Mouse (Mus musculus): Measurements from ENCODE around the gene Olfr1497. TPM values are rescaled to one million over a fixed set of nuclear protein-coding genes. Genes with fewer than 3 reads are reported as not detected.
"Not testable (repeated sequence)": the region's sequence is repeated elsewhere in the genome, so short reads cannot be mapped to it uniquely, and the experiment has no call there.

The Olfr1497 gene
- not detected in 2 replicates for polyA plus RNA-seq (2014; fragmentation: Nextera tagmentation; extraction: Ambion mirVana)

DNA sequence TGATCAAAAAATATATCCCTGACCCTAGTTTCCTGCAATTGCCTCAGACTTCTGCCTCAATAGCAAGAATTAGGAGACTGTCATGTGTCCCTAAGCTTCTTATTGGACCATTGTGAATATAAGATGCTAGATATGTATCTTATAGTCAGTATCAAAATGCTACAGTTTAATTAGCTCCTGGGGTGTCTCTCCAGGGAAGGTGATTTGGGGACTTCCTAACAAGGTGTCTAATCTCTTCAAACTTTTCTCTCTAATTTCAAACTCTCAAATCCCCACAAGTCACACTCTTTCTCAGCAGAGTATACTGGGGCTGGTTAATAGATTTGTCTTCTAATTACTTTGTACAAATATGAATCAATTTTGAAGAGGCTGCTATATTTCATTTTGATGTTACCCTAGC, at the start of gene Olfr1497:
Gene Olfr1497, minus strand, starts transcription at position 101 of the 400 bp plus-strand sequence.
- Histone ChIP-seq H3K4me3 (ENCODE audit: low read depth, low read length) (no peak within 1 kb of the TSS), H3K9ac (ENCODE audit: low read depth, low read length) (no peak within 1 kb of the TSS), H3K36me3 (ENCODE audit: control insufficient read depth, insufficient read depth, low read length) (no peaks in the 10 kb centered on the region), H3K4me2 (replicated peaks; ENCODE audit: low read depth, low read length) (no peak within 1 kb of the TSS), H3K4me1 (replicated peaks; ENCODE audit: control insufficient read depth, insufficient read depth, low read length) (no peaks in the 10 kb centered on the region), H3K27ac (ENCODE audit: low read depth, low read length) (no peak within 1 kb of the TSS), H3K9me3 (ENCODE audit: control insufficient read depth, low read length) (no peaks in the 10 kb centered on the region), H3K27me3 (ENCODE audit: control insufficient read depth, insufficient read depth, low read length) (no peaks in the 10 kb centered on the region)
- DNase-seq (ENCODE audit: low spot score), result no peak
- ATAC-seq (ENCODE audit: low FRiP score), result no peak

DNA sequence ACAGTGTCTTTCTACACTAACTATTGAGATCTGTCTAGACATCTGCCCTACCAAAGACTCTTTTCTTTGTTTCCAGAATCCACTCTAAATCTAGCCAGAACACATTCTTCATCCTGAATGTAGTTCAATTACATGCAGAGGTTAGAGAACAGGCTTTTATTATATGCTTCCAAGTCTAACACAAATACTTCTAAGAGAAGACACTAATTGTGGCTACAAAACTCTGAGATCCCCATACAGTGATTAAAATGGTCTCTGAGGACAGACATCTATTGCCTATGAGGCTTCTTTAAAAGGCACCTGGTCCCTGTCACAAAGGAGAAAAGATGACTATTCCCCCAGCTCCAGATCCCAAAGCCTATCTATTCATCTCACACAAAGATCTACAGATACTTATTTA, 32.4 kb upstream of the Olfr1497 start, which contains the start of gene Olfr1500:
Gene Olfr1500, minus strand, starts transcription at position 101 of the 400 bp plus-strand sequence.
- no peak for DNase-seq (ENCODE audit: low spot score)
- ATAC-seq (ENCODE audit: low FRiP score), result no peak
- Histone ChIP-seq H3K27ac (ENCODE audit: low read depth, low read length) (no peak within 1 kb of the TSS), H3K4me1 (replicated peaks; ENCODE audit: control insufficient read depth, insufficient read depth, low read length) (no peaks in the 10 kb centered on the region), H3K4me2 (replicated peaks; ENCODE audit: low read depth, low read length) (no peak within 1 kb of the TSS), H3K36me3 (ENCODE audit: control insufficient read depth, insufficient read depth, low read length) (no peaks in the 10 kb centered on the region), H3K4me3 (ENCODE audit: low read depth, low read length) (no peak within 1 kb of the TSS), H3K27me3 (ENCODE audit: control insufficient read depth, insufficient read depth, low read length) (no peaks in the 10 kb centered on the region), H3K9ac (ENCODE audit: low read depth, low read length) (no peak within 1 kb of the TSS), H3K9me3 (ENCODE audit: control insufficient read depth, low read length) (no peaks in the 10 kb centered on the region)

DNA sequence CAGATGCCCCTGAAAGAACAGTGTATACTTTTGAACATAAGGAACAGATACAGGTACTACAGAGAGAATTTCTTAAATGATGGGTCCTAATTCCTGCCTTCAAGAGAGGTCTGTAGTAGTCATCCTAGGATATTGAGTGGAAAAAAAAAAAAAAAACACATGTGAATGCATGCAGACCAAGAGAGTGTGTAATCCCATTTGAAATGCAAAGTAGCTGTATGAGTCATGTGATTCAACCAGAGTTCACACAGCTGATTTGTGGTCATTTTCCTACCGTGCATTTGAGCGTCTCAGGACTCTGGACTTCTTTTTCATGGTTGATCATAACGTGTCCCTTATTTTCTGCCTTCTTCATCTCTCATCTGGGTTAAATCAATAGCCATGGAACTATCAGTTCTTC, 30.4 kb upstream of the Olfr1497 start:
- ATAC-seq (ENCODE audit: low FRiP score) (no peak), DNase-seq (ENCODE audit: low spot score) (no peak)
- Histone ChIP-seq H3K9me3 (ENCODE audit: control insufficient read depth, low read length) (no peaks in the 10 kb centered on the region), H3K4me3 (ENCODE audit: low read depth, low read length) (no peak overlapping the region), H3K36me3 (ENCODE audit: control insufficient read depth, insufficient read depth, low read length) (no peaks in the 10 kb centered on the region), H3K9ac (ENCODE audit: low read depth, low read length) (no peak overlapping the region), H3K4me2 (replicated peaks; ENCODE audit: low read depth, low read length) (no peak overlapping the region), H3K27ac (ENCODE audit: low read depth, low read length) (no peak overlapping the region), H3K4me1 (replicated peaks; ENCODE audit: control insufficient read depth, insufficient read depth, low read length) (no peaks in the 10 kb centered on the region), H3K27me3 (ENCODE audit: control insufficient read depth, insufficient read depth, low read length) (no peaks in the 10 kb centered on the region)
- WGBS, result 83% methylated on average over 3 of the region's 3 CpGs

DNA sequence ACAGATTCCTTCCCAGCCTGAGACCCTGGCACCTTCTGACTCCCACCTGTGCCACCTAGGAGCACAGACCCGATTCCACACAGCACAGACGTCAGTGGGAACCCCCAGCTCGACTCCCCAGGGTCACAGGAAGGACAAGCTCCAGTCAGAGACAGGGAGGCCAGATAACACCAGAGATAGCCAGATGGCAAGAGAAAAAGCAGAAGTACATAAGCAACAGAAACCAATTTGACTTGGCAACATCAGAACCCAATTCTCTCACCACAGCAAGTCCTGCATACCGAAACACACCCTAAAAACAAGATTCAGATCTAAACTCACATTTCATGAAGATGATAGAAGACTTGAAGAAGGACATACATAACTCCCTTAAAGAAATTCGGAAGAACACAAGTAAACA, 22.8 kb upstream of the Olfr1497 start:
- H3K27ac ChIP-seq (ENCODE audit: low read depth, low read length), result no peak overlapping the region
- no peak overlapping the region for H3K4me2 ChIP-seq (replicated peaks; ENCODE audit: low read depth, low read length)
- 78% methylated on average over 5 of the region's 5 CpGs for WGBS
- no peaks in the 10 kb centered on the region for H3K27me3 ChIP-seq (ENCODE audit: control insufficient read depth, insufficient read depth, low read length)
- ATAC-seq (ENCODE audit: low FRiP score) (no peak), DNase-seq (ENCODE audit: low spot score) (no peak)
- no peaks in the 10 kb centered on the region for H3K4me1 ChIP-seq (replicated peaks; ENCODE audit: control insufficient read depth, insufficient read depth, low read length)
- H3K9me3 ChIP-seq (ENCODE audit: control insufficient read depth, low read length), result no peaks in the 10 kb centered on the region
- no peaks in the 10 kb centered on the region for H3K36me3 ChIP-seq (ENCODE audit: control insufficient read depth, insufficient read depth, low read length)
- no peak overlapping the region for H3K4me3 ChIP-seq (ENCODE audit: low read depth, low read length)
- no peak overlapping the region for H3K9ac ChIP-seq (ENCODE audit: low read depth, low read length)

DNA sequence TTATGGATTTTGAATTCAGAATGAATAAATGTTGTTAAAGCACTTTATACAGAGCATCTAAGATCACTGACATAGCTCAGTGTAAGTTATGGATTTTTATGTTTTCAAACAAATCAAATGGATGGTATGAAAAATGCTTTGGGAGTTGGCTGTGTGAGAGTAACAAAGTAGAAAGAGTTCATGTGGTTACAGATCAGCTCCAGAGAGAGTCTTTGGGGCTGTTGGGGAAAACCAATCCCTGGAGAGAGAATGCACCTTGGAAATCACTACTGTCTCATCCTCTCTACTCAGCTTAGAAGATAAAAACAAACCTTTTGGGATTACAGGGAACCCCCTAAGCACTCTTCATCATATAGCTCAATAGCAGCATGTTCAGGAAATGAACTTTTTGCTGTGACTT, 21.3 kb upstream of the Olfr1497 start, which contains the start of gene Olfr1499:
Gene Olfr1499, minus strand, starts transcription at position 101 of the 400 bp plus-strand sequence.
- no peak within 1 kb of the TSS for H3K4me3 ChIP-seq (ENCODE audit: low read depth, low read length)
- H3K4me2 ChIP-seq (replicated peaks; ENCODE audit: low read depth, low read length), result no peak within 1 kb of the TSS
- no peak within 1 kb of the TSS for H3K9ac ChIP-seq (ENCODE audit: low read depth, low read length)
- H3K4me1 ChIP-seq (replicated peaks; ENCODE audit: control insufficient read depth, insufficient read depth, low read length), result no peaks in the 10 kb centered on the region
- no peak within 1 kb of the TSS for H3K27ac ChIP-seq (ENCODE audit: low read depth, low read length)
- no peaks in the 10 kb centered on the region for H3K36me3 ChIP-seq (ENCODE audit: control insufficient read depth, insufficient read depth, low read length)
- ATAC-seq (ENCODE audit: low FRiP score), result no peak
- DNase-seq (ENCODE audit: low spot score), result no peak
- H3K9me3 ChIP-seq (ENCODE audit: control insufficient read depth, low read length), result no peaks in the 10 kb centered on the region
- H3K27me3 ChIP-seq (ENCODE audit: control insufficient read depth, insufficient read depth, low read length), result no peaks in the 10 kb centered on the region

DNA sequence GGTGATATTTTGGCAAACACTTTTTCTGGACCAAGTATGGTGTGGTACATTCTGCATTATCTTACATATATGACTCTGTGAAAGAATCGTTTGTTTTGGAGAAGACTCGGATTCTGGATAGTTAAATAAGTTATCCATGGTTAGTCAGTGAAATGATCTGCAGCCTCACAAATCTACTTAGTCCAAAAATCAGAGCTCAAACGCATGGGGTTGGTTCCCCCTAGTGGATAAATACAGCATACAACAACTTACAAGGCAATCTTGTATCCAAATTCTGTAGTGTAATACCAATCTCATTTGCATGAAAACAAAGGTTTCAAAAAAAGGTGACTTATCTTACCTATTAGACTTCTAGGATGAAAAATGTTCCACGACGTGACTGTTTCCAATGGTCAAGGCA, 20.8 kb upstream of the Olfr1497 start:
- Histone ChIP-seq H3K4me3 (ENCODE audit: low read depth, low read length) (no peak overlapping the region), H3K36me3 (ENCODE audit: control insufficient read depth, insufficient read depth, low read length) (no peaks in the 10 kb centered on the region), H3K27ac (ENCODE audit: low read depth, low read length) (no peak overlapping the region), H3K4me2 (replicated peaks; ENCODE audit: low read depth, low read length) (no peak overlapping the region), H3K27me3 (ENCODE audit: control insufficient read depth, insufficient read depth, low read length) (no peaks in the 10 kb centered on the region), H3K9me3 (ENCODE audit: control insufficient read depth, low read length) (no peaks in the 10 kb centered on the region), H3K4me1 (replicated peaks; ENCODE audit: control insufficient read depth, insufficient read depth, low read length) (no peaks in the 10 kb centered on the region), H3K9ac (ENCODE audit: low read depth, low read length) (no peak overlapping the region)
- ATAC-seq (ENCODE audit: low FRiP score) (no peak), DNase-seq (ENCODE audit: low spot score) (peak; percentile 1)
- WGBS, result 34% methylated on average over 5 of the region's 5 CpGs

DNA sequence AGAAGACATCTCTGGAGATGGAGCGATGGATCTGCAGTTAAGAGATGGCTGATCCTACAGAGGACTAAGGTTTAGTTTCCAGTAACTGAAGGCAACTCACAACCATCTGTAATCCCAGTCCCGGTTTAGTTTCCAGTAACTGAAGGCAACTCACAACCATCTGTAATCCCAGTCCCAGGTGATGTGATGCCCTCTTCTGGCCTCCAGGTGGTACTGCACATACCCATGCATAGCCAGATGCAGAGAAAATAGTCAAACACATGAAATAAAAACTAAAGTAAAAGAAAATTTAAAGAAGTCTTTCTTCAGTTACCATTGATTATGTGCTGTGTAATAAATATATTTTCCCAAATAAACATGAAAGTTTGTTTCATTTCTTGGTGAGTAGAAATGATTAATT, 14.8 kb upstream of the Olfr1497 start:
- no peaks in the 10 kb centered on the region for H3K36me3 ChIP-seq (ENCODE audit: control insufficient read depth, insufficient read depth, low read length)
- WGBS, result 66% methylated on average over 2 of the region's 2 CpGs

DNA sequence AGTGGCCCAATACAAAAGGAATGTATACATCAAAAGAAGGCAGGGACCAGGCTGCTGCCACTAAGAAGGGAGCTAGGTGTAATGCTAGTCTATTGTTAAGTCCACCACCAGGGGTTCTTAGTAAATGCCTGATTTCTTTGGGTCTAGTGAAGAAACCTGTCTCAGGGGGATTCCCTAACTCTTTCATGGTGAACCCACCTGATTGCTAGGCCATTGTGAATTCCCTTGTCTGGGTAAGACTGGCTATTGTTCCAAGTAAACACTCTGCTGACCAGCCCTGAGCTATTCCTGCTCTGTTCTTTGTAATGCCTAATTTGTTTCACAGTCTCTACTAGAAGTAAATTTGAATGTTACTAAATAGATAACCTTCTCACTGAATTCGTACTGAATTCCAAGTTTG, 7.5 kb upstream of the Olfr1497 start:
- H3K4me1 ChIP-seq (replicated peaks; ENCODE audit: control insufficient read depth, insufficient read depth, low read length); H3K4me2 ChIP-seq (replicated peaks; ENCODE audit: low read depth, low read length); ATAC-seq (ENCODE audit: low FRiP score); DNase-seq (ENCODE audit: low spot score); H3K27ac ChIP-seq (ENCODE audit: low read depth, low read length); H3K27me3 ChIP-seq (ENCODE audit: control insufficient read depth, insufficient read depth, low read length); H3K36me3 ChIP-seq (ENCODE audit: control insufficient read depth, insufficient read depth, low read length); H3K9me3 ChIP-seq (ENCODE audit: control insufficient read depth, low read length); H3K4me3 ChIP-seq (ENCODE audit: low read depth, low read length); H3K9ac ChIP-seq (ENCODE audit: low read depth, low read length): not testable (repeated sequence)
- WGBS, result 68% methylated on average over 1 of the region's 1 CpGs

More for the DNA sequence above, 14.8 kb upstream of the Olfr1497 start:
- no peaks in the 10 kb centered on the region for H3K27me3 ChIP-seq (ENCODE audit: control insufficient read depth, insufficient read depth, low read length)
- no peaks in the 10 kb centered on the region for H3K9me3 ChIP-seq (ENCODE audit: control insufficient read depth, low read length)
- H3K4me2 ChIP-seq (replicated peaks; ENCODE audit: low read depth, low read length), result no peak overlapping the region
- no peak overlapping the region for H3K4me3 ChIP-seq (ENCODE audit: low read depth, low read length)
- no peaks in the 10 kb centered on the region for H3K4me1 ChIP-seq (replicated peaks; ENCODE audit: control insufficient read depth, insufficient read depth, low read length)
- no peak overlapping the region for H3K27ac ChIP-seq (ENCODE audit: low read depth, low read length)
- no peak for DNase-seq (ENCODE audit: low spot score)
- ATAC-seq (ENCODE audit: low FRiP score), result no peak
- no peak overlapping the region for H3K9ac ChIP-seq (ENCODE audit: low read depth, low read length)

DNA sequence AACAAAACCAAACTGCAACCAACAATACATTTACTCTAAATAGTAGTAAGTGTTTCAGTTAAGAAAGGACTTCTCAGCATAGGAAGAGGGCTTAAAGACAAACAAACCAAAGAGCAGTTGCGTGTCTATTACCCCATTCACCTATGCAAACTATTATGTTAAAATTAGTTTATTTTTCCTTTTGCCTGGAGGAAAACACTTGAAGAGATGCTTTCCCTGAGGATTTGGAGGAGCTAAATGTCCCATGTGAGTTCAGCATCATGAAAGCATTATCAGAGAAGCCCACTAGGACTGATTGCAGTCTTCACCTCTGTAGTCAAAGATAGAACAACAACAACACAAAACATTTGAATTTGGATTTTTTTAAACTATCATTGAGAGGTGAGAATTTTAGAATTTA, 20.4 kb downstream of the Olfr1497 start, which contains the start of gene Olfr1496:
Gene Olfr1496, plus strand, starts transcription at position 301 of the 400 bp plus-strand sequence.
- Histone ChIP-seq H3K4me2 (replicated peaks; ENCODE audit: low read depth, low read length) (no peak within 1 kb of the TSS), H3K27me3 (ENCODE audit: control insufficient read depth, insufficient read depth, low read length) (no peaks in the 10 kb centered on the region), H3K27ac (ENCODE audit: low read depth, low read length) (no peak within 1 kb of the TSS), H3K9me3 (ENCODE audit: control insufficient read depth, low read length) (no peaks in the 10 kb centered on the region), H3K4me1 (replicated peaks; ENCODE audit: control insufficient read depth, insufficient read depth, low read length) (no peaks in the 10 kb centered on the region), H3K36me3 (ENCODE audit: control insufficient read depth, insufficient read depth, low read length) (no peaks in the 10 kb centered on the region), H3K4me3 (ENCODE audit: low read depth, low read length) (no peak within 1 kb of the TSS), H3K9ac (ENCODE audit: low read depth, low read length) (no peak within 1 kb of the TSS)
- WGBS, result 85% methylated on average over 1 of the region's 1 CpGs
- DNase-seq (ENCODE audit: low spot score) (no peak), ATAC-seq (ENCODE audit: low FRiP score) (no peak)

Data from hindbrain, embryonic 11.5 days (tissue).